Mouse (Mus musculus) G1E (cell line): ENCODE data around the gene Mast3. TPM values are rescaled to one million over a fixed set of nuclear protein-coding genes. Genes with fewer than 3 reads are reported as not detected.

Experiments used
- ATAC-seq: 2 replicates; pipeline ENCODE4 v1.8.0; 2016; ENCODE audit warnings: mild to moderate bottlenecking; ENCODE audit not compliant: insufficient number of reproducible peaks, poor library complexity, low FRiP score, severe bottlenecking; ENCODE audit errors: extremely low read depth
- DNase-seq: peaks from one replicate; pipeline ENCODE4 v3.0.0; 2012; ENCODE audit warnings: low spot score
- H3K27me3 ChIP-seq: 2 replicates; pipeline ENCODE4 v1.6.1; 2012; ENCODE audit warnings: mild to moderate bottlenecking, low read length, inconsistent platforms; ENCODE audit not compliant: insufficient read depth
- H3K36me3 ChIP-seq: replicated peaks from 2 replicates; pipeline ENCODE3; 2012; ENCODE audit warnings: mild to moderate bottlenecking, inconsistent platforms
- H3K4me1 ChIP-seq: 2 replicates; pipeline ENCODE4 v1.6.1; 2012; ENCODE audit warnings: low read depth, low read length, inconsistent platforms, mixed read lengths; ENCODE audit not compliant: insufficient read depth
- H3K4me3 ChIP-seq: 2 replicates; pipeline ENCODE4 v1.5.1; 2012; ENCODE audit warnings: low read depth, mild to moderate bottlenecking, inconsistent platforms, low read length, moderate library complexity, mixed read lengths
- H3K9me3 ChIP-seq: replicated peaks from 2 replicates; pipeline ENCODE4 v1.6.1; 2012; ENCODE audit warnings: inconsistent platforms
- CTCF ChIP-seq: IDR thresholded peaks from 2 replicates; pipeline ENCODE4 v1.5.1; 2012; ENCODE audit warnings: low read depth, low read length, inconsistent platforms, mixed read lengths
- GATA1 ChIP-seq: IDR thresholded peaks from 2 replicates; pipeline ENCODE4 v1.6.1; 2012; ENCODE audit warnings: borderline replicate concordance, low read length, inconsistent platforms, mixed read lengths
- GATA2 ChIP-seq: IDR thresholded peaks from 2 replicates; pipeline ENCODE4 v1.6.1; 2012; ENCODE audit warnings: low read depth, low read length, inconsistent platforms, borderline replicate concordance
- POLR2AphosphoS5 ChIP-seq: IDR thresholded peaks from 2 replicates; pipeline ENCODE4 v1.6.1; 2012; ENCODE audit warnings: low read depth, low read length, inconsistent platforms; ENCODE audit not compliant: insufficient replicate concordance
- TAL1 ChIP-seq: conservative IDR thresholded peaks from 2 replicates; pipeline ENCODE4 v1.6.1; 2012; ENCODE audit warnings: low read depth, low read length, inconsistent platforms, mixed read lengths
- polyA plus RNA-seq: library from polyadenylated mRNA; stranded (reverse); fragments of >175 nt; gene quantifications from 2 replicates; pipeline ENCODE4 v1.2.3, GENCODE M21; 2012
- total RNA-seq, 2 experiments: library from RNA; stranded (forward) in 1 of 2; stranded (reverse) in 1 of 2; fragments of 200-1000 nt in 1 of 2; fragments of >200 nt in 1 of 2; fragmentation: Nextera tagmentation in 1 of 2; gene quantifications; 2 replicates each; pipeline ENCODE4 v1.2.3; 2014 to 2017

Mast3 gene
- total and polyA plus RNA-seq, 3 experiments, result 15.7 to 323 (median 79.8) TPM

DNA sequence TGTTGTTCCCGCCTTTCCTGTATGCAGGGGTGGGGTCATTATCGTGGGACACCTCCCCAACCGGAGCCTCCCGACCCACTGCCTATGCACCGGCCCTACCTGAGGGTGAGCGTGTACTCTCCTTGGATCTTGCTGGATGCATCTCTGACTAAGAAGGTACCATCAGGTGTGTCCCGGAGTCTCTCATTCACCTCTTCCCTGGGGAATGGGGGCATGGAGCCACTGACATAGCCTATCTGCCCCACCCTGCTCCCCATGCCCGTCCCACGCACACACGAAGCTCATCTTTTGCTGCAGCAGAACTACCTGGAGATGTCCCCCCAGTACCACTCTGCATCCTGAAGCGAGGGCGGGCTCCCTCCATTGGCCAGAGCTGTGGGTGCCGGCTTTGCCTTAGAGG lies 34.1 kb downstream of the Mast3 start:
- TF ChIP-seq POLR2AphosphoS5, result no peak
- no peak for TF ChIP-seq TAL1
- no peak for TF ChIP-seq CTCF
- no peak for TF ChIP-seq GATA2
- TF ChIP-seq GATA1, result no peak
- no peaks in the 10 kb centered on the region; the same call in 1 of the 2 replicates for H3K27me3 ChIP-seq
- H3K9me3 ChIP-seq, result no peaks in the 10 kb centered on the region
- peaks cover 89% of the 10 kb centered on the region for H3K36me3 ChIP-seq
- DNase-seq, result no peak
- ATAC-seq, result no peak
- H3K4me1 ChIP-seq, result peaks cover 94% of the 10 kb centered on the region
- H3K4me3 ChIP-seq, result no peak overlapping the region

DNA sequence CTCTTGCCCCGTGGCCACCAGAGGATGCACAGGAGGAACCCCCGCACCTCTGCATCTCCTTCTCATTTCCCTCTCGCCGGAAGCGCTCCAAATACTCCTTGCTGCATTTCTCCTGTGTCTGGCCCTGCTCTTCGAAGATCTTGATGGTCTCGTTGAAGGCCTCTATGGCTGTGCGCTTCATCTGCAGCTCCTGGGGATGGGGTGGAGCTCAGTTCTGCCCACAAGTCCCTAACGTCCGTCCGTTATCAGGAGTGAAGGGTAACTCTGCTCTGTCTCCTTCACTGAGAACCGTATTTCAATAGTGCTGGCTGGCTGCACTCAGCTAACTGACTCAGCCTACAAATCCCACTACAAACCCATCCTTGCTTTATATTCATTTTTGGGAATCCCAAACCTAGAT lies 35.0 kb downstream of the Mast3 start:
- no peak for ATAC-seq
- peaks cover 82% of the 10 kb centered on the region for H3K36me3 ChIP-seq

DNA sequence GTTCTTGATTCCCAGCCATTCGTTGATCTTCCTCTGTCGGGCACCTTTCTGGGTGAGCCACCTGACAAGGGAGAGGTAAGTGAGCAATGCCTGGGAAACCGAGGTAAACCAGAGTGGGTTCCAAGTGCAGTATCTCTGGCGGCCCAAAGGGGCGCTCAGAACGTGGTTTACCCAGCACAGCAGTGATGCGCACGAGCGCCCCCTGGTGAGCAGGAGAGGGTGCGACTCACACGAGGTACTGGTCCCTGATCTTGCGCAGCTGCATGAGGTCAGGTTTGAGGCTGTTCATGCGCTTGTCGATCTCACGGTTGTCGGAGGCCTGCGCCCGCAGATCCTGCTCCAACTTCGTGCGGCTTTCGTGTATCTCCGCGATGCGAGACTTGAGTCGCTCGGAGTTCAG lies 35.5 kb downstream of the Mast3 start:
- peak; percentile 77 for DNase-seq

More for the DNA sequence above, 35.0 kb downstream of the Mast3 start:
- no peak overlapping the region for H3K4me3 ChIP-seq
- no peak for DNase-seq
- no peaks in the 10 kb centered on the region for H3K9me3 ChIP-seq
- H3K4me1 ChIP-seq, result peaks cover 94% of the 10 kb centered on the region
- no peaks in the 10 kb centered on the region; the same call in 1 of the 2 replicates for H3K27me3 ChIP-seq
- no peak for TF ChIP-seq CTCF
- TF ChIP-seq GATA2, result no peak
- no peak for TF ChIP-seq GATA1
- TF ChIP-seq POLR2AphosphoS5, result no peak
- no peak for TF ChIP-seq TAL1

DNA sequence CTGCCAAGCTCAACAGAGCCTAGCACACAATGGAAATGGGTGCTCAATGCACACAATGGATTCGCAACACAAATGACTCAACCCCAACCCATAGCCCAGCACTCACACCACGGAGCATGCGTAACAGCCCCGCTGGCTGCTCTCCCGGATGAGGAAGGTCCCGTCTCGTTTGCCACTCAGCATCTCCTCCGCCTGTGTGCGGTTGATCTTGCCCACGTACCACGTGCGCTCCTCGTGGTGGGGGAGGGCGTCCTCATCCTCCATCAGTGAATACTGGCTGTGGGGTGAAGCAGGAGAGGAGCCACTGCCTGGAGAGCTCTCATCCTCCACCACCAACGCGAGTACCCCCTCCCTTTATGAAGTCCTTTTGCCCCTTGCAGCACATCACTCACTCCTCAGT lies 35.9 kb downstream of the Mast3 start:
- TF ChIP-seq POLR2AphosphoS5 (no peak), TAL1 (no peak), GATA2 (no peak), CTCF (no peak), GATA1 (no peak)
- ATAC-seq (no peak), DNase-seq (no peak)
- H3K4me1 ChIP-seq, result peaks cover 94% of the 10 kb centered on the region
- peaks cover 82% of the 10 kb centered on the region for H3K36me3 ChIP-seq
- H3K9me3 ChIP-seq, result no peaks in the 10 kb centered on the region
- H3K27me3 ChIP-seq, result no peaks in the 10 kb centered on the region; the same call in 1 of the 2 replicates
- H3K4me3 ChIP-seq, result peak overlapping the region; percentile 44; the same call in 1 of the 2 replicates

More for the DNA sequence above, 35.5 kb downstream of the Mast3 start:
- H3K9me3 ChIP-seq, result no peaks in the 10 kb centered on the region
- no peak overlapping the region for H3K4me3 ChIP-seq
- TF ChIP-seq CTCF (peak; percentile 100), GATA1 (no peak)
- no peaks in the 10 kb centered on the region; the same call in 1 of the 2 replicates for H3K27me3 ChIP-seq
- peaks cover 82% of the 10 kb centered on the region for H3K36me3 ChIP-seq
- ATAC-seq, result peak; percentile 72
- peaks cover 94% of the 10 kb centered on the region for H3K4me1 ChIP-seq

DNA sequence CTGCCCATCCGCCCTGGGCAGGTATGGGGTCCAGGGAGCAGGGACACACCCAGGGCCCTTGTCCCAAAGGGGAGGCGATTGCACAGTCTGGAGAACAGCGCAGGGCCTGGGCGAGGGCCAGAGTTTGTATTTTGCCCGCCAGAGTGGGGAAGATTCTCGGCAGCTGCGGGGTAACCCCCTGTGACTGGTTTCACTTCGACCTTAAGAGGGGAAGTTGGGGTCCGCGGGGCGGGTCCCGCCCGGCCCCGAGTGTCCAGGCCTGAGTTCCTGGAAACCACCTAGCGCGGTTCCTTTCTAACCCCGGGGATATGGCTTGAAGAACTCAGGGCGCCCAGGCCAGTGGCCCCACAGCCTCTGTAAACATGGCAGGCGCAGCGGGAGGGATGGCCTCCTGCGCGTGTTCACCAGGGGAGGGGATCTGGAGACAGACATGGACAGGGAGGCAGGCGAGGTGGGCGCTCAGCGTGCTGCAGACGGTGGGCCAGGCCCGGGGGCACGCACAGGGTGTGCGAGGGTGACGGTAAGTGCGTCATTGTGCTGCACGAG lies 36.5 kb downstream of the Mast3 start:
- no peaks in the 10 kb centered on the region for H3K9me3 ChIP-seq
- ATAC-seq (no peak), DNase-seq (no peak)
- peaks cover 94% of the 10 kb centered on the region for H3K4me1 ChIP-seq
- TF ChIP-seq TAL1, result no peak
- TF ChIP-seq POLR2AphosphoS5, result no peak
- no peak for TF ChIP-seq CTCF
- no peak for TF ChIP-seq GATA1
- TF ChIP-seq GATA2, result no peak
- no peaks in the 10 kb centered on the region; the same call in 1 of the 2 replicates for H3K27me3 ChIP-seq
- peaks cover 82% of the 10 kb centered on the region for H3K36me3 ChIP-seq
- H3K4me3 ChIP-seq, result peak overlapping the region; percentile 44; the same call in 1 of the 2 replicates

DNA sequence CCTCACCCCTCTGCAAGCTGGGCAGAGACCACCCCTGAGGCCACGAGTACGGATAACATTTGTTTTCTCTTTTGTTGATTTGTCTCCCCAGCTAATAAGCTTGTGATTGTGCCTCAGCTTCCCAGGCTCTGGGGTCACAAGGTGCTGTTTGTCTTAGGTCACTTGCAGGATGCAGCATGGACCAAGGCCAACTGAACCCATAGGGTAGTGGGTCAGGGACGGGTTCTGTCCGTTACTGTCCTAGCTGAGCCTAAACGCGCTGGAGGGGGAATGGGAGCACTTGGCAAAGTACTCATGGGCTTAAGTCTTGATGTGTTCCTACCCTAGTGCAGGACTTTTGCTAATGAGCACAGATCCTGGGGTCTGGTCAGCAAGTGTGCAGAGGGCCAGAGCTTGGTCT lies 37.4 kb downstream of the Mast3 start:
- Histone ChIP-seq H3K4me3 (no peak overlapping the region), H3K36me3 (peaks cover 82% of the 10 kb centered on the region), H3K4me1 (peaks cover 94% of the 10 kb centered on the region), H3K27me3 (no peaks in the 10 kb centered on the region; the same call in 1 of the 2 replicates), H3K9me3 (no peaks in the 10 kb centered on the region)
- ATAC-seq, result no peak
- DNase-seq, result no peak
- TF ChIP-seq POLR2AphosphoS5 (no peak), TAL1 (no peak), GATA2 (no peak), GATA1 (no peak), CTCF (no peak)
